Mouse (Mus musculus) MEL (cell line): ENCODE results near the gene Rbm26. TPM values are rescaled to one million over a fixed set of nuclear protein-coding genes. Genes with fewer than 3 reads are reported as not detected.
A peak's percentile ranks its signal among the peaks of the same experiment; 100 is the strongest.

ENCODE experiments used
- DNase-seq: peaks from one replicate; pipeline ENCODE4 v3.0.0; 2011; ENCODE audit warnings: low read depth, low spot score
- H3K27ac ChIP-seq: 2 replicates; pipeline ENCODE4 v1.5.1; 2012; ENCODE audit warnings: low read depth, mild to moderate bottlenecking, control low read depth, low read length, moderate library complexity; ENCODE audit not compliant: control insufficient read depth
- H3K27me3 ChIP-seq, 2 experiments: fragments of 150-350 bp in 1 of 2; sonication (generic) in 1 of 2; 2 replicates each; pipeline ENCODE4 v1.6.1; 2012; ENCODE audit warnings: low read length in 2 of 2, mild to moderate bottlenecking in 2 of 2, improper control_type of control experiment in 1 of 2, moderate library complexity in 1 of 2; ENCODE audit not compliant: insufficient read depth in 2 of 2, control insufficient read depth in 1 of 2
- H3K36me3 ChIP-seq, 2 experiments: 2 replicates each; pipeline ENCODE4 v1.6.1; 2012 to 2014; ENCODE audit warnings: low read length in 2 of 2, improper control_type of control experiment in 1 of 2, inconsistent platforms in 1 of 2, mild to moderate bottlenecking in 1 of 2; ENCODE audit not compliant: insufficient read depth in 2 of 2, control insufficient read depth in 1 of 2
- H3K4me1 ChIP-seq, 2 experiments: fragments of 150-350 bp in 1 of 2; sonication (generic) in 1 of 2; 2 replicates each; pipeline ENCODE4 v1.6.1; 2012; ENCODE audit warnings: low read length in 2 of 2, improper control_type of control experiment in 1 of 2, mild to moderate bottlenecking in 1 of 2; ENCODE audit not compliant: insufficient read depth in 2 of 2, control insufficient read depth in 1 of 2
- H3K4me3 ChIP-seq, 2 experiments: fragments of 150-350 bp in 1 of 2; sonication (generic) in 1 of 2; 2 replicates each; pipeline ENCODE4 v1.5.1; 2012; ENCODE audit warnings: low read depth in 2 of 2, low read length in 2 of 2, mild to moderate bottlenecking in 2 of 2, moderate library complexity in 2 of 2, control low read depth in 1 of 2, improper control_type of control experiment in 1 of 2; ENCODE audit not compliant: control insufficient read depth in 1 of 2, insufficient read depth in 1 of 2
- H3K79me2 ChIP-seq: 2 replicates; pipeline ENCODE4 v1.6.1; 2012; ENCODE audit warnings: mild to moderate bottlenecking, low read length, moderate library complexity; ENCODE audit not compliant: control insufficient read depth, poor library complexity, insufficient read depth
- H3K9ac ChIP-seq: 2 replicates; pipeline ENCODE4 v1.6.1; 2012; ENCODE audit warnings: low read depth, mild to moderate bottlenecking, control low read depth, low read length, moderate library complexity; ENCODE audit not compliant: control insufficient read depth, poor library complexity, severe bottlenecking
- H3K9me3 ChIP-seq: fragments of 150-350 bp; sonication (generic); replicated peaks from 2 replicates; pipeline ENCODE4 v1.6.1; 2012; ENCODE audit warnings: mild to moderate bottlenecking, low read length, improper control_type of control experiment, moderate library complexity; ENCODE audit not compliant: insufficient read depth
- CTCF ChIP-seq, 3 experiments: IDR thresholded peaks in 2 of 3; conservative IDR thresholded peaks in 1 of 3; 2 replicates each; pipeline ENCODE4 v1.5.1; 2011 to 2012; ENCODE audit warnings: low read length in 3 of 3, low read depth in 2 of 3, mild to moderate bottlenecking in 2 of 3, improper control_type of control experiment in 1 of 3, inconsistent platforms in 1 of 3, mixed read lengths in 1 of 3, moderate library complexity in 1 of 3; ENCODE audit not compliant: control insufficient read depth in 1 of 3, insufficient read depth in 1 of 3, poor library complexity in 1 of 3, severe bottlenecking in 1 of 3
- ETS1 ChIP-seq: IDR thresholded peaks from 2 replicates; pipeline ENCODE4 v1.6.1; 2012; ENCODE audit warnings: low read depth, mild to moderate bottlenecking, inconsistent platforms, low read length, improper control_type of control experiment, moderate library complexity
- JUND ChIP-seq: IDR thresholded peaks from 2 replicates; pipeline ENCODE4 v1.6.1; 2011; ENCODE audit warnings: low read depth, mild to moderate bottlenecking, improper control_type of control experiment, low read length
- MAFK ChIP-seq: IDR thresholded peaks from 2 replicates; pipeline ENCODE4 v1.6.1; 2011; ENCODE audit warnings: low read depth, mild to moderate bottlenecking, low read length, improper control_type of control experiment, borderline replicate concordance
- MEF2A ChIP-seq: IDR thresholded peaks from 2 replicates; pipeline ENCODE4 v1.6.1; 2014; ENCODE audit warnings: low read depth, mild to moderate bottlenecking, inconsistent platforms, low read length, improper control_type of control experiment; ENCODE audit not compliant: poor library complexity, insufficient replicate concordance, severe bottlenecking; ENCODE audit errors: extremely low read depth
- MXI1 ChIP-seq: IDR thresholded peaks from 2 replicates; pipeline ENCODE4 v1.6.1; 2011; ENCODE audit warnings: mild to moderate bottlenecking, low read depth, low read length, improper control_type of control experiment
- NELFE ChIP-seq: IDR thresholded peaks from 2 replicates; pipeline ENCODE4 v1.6.1; 2011; ENCODE audit warnings: low read depth, low read length, improper control_type of control experiment
- POLR2A ChIP-seq, 2 experiments: IDR thresholded peaks; 2 replicates each; pipeline ENCODE4 v1.6.1; 2011 to 2012; ENCODE audit warnings: low read length in 2 of 2, mild to moderate bottlenecking in 2 of 2, control low read depth in 1 of 2, improper control_type of control experiment in 1 of 2, low read depth in 1 of 2, moderate library complexity in 1 of 2; ENCODE audit not compliant: control insufficient read depth in 1 of 2, insufficient read depth in 1 of 2, poor library complexity in 1 of 2
- POLR2AphosphoS2 ChIP-seq: IDR thresholded peaks from 2 replicates; pipeline ENCODE4 v1.6.1; 2011; ENCODE audit warnings: low read length, improper control_type of control experiment
- POLR2AphosphoS5 ChIP-seq: IDR thresholded peaks from 2 replicates; pipeline ENCODE4 v1.6.1; 2012; ENCODE audit warnings: low read depth, borderline replicate concordance, mild to moderate bottlenecking, inconsistent platforms, low read length, moderate library complexity, mixed read lengths
- RCOR1 ChIP-seq: IDR thresholded peaks from 2 replicates; pipeline ENCODE4 v1.6.1; 2012; ENCODE audit warnings: low read depth, mild to moderate bottlenecking, inconsistent platforms, low read length, improper control_type of control experiment
- TAL1 ChIP-seq: IDR thresholded peaks from 2 replicates; pipeline ENCODE4 v1.6.1; 2012; ENCODE audit warnings: mild to moderate bottlenecking, inconsistent platforms, low read length, moderate library complexity, mixed read lengths
- TBP ChIP-seq: IDR thresholded peaks from 2 replicates; pipeline ENCODE4 v1.8.0; 2011; ENCODE audit warnings: low read depth, low read length, improper control_type of control experiment
- TCF12 ChIP-seq: IDR thresholded peaks from 2 replicates; pipeline ENCODE4 v1.6.1; 2014; ENCODE audit warnings: low read depth, mild to moderate bottlenecking, inconsistent platforms, low read length, improper control_type of control experiment, moderate library complexity
- UBTF ChIP-seq: IDR thresholded peaks from 2 replicates; pipeline ENCODE4 v1.6.1; 2012; ENCODE audit warnings: low read depth, mild to moderate bottlenecking, inconsistent platforms, low read length, improper control_type of control experiment, moderate library complexity, borderline replicate concordance; ENCODE audit not compliant: insufficient read depth
- USF1 ChIP-seq: IDR thresholded peaks from 2 replicates; pipeline ENCODE4 v1.6.1; 2014; ENCODE audit warnings: low read depth, mild to moderate bottlenecking, inconsistent platforms, low read length, improper control_type of control experiment, moderate library complexity
- ZMIZ1 ChIP-seq: IDR thresholded peaks from 2 replicates; pipeline ENCODE4 v1.6.1; 2012; ENCODE audit warnings: low read depth, mild to moderate bottlenecking, inconsistent platforms, low read length, improper control_type of control experiment, moderate library complexity
- ZNF384 ChIP-seq: IDR thresholded peaks from 2 replicates; pipeline ENCODE4 v1.6.1; 2012; ENCODE audit warnings: low read depth, mild to moderate bottlenecking, inconsistent platforms, low read length, improper control_type of control experiment
- polyA plus RNA-seq, 2 experiments: library from polyadenylated mRNA; stranded (reverse) in 1 of 2; unstranded in 1 of 2; fragments of >175 nt in 1 of 2; fragments of >200 nt in 1 of 2; gene quantifications; 2 replicates each; pipeline versions ENCODE4 v1.2.1 to v1.2.4; 2012; ENCODE audit warnings: low replicate concordance in 2 of 2, low read depth in 1 of 2; ENCODE audit not compliant: insufficient read length in 2 of 2, insufficient read depth in 1 of 2, missing spikeins in 1 of 2
- total RNA-seq: library from RNA; depleted of rRNA; stranded (reverse); fragments of 300-350 nt; gene quantifications from 2 replicates; pipeline ENCODE4 v1.2.3, GENCODE M21; 2012

The Rbm26 gene
- total and polyA plus RNA-seq, 3 experiments, result 27.7 to 55.9 (median 47.8) TPM

DNA sequence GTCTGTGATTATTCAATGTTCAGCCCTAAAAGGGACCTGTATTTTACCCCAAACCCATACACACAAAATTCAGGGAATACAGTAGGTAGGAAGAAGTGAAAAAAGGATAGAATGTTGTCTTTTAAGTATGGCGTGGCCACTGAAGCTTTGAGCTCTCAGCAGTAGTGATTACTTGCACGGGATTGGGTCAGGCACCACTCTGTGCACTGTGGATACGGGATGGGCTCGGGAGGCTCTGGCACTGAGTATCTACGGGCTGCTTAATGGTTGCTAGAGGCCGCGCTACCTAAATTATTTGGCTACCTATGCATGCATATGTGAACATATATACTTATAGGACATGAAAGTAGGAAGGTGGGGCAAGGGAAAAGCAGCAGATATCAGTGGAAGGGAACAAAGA, 78.3 kb downstream of the Rbm26 start:
- H3K9ac ChIP-seq, result no peak overlapping the region

DNA sequence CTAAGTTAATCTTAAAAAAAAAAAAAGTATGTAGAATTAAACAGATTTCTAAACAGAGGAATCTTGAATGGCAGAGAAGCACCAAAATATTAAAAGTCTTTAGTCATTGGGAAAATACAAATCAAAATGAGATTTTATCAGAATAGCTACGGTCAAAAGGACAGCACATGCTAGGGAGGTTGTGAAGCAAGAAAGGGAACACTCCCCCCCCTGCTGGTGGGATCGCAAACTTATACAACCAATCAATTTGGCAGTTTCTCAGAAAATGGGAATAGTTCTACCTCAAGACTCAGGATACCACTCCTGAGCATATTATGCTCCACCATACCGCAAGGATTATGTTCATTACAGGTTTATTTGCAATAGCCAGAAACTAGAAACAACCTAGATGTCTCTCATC, 80.9 kb downstream of the Rbm26 start:
- Histone ChIP-seq H3K27me3 (no peaks in the 10 kb centered on the region), H3K36me3 (peaks cover 0 to 3% of the 10 kb centered on the region in 2 experiments; a peak in 2 of 4 replicates), H3K4me1 (peaks cover 0 to 4% of the 10 kb centered on the region in 2 experiments; a peak in 2 of 4 replicates), H3K9me3 (no peaks in the 10 kb centered on the region), H3K4me3 (no peak overlapping the region), H3K9ac (no peak overlapping the region), H3K79me2 (no peaks in the 10 kb centered on the region), H3K27ac (no peak overlapping the region)
- peak; percentile 21 for DNase-seq
- TF ChIP-seq MXI1, result no peak
- TF ChIP-seq CTCF (IDR thresholded peaks at IDR 0.05 in 2 of 3, conservative IDR thresholded peaks at IDR 0.05 in 1 of 3; ENCODE audit: control insufficient read depth in 1 of 3, insufficient read depth in 1 of 3, low read depth in 2 of 3, low read length in 3 of 3, poor library complexity in 1 of 3, severe bottlenecking in 1 of 3), result peak in 1 of 3 experiments; percentile 25; a peak in 1 of 6 replicates

More for the DNA sequence above, 78.3 kb downstream of the Rbm26 start:
- Histone ChIP-seq H3K4me1 (peaks cover 0 to 4% of the 10 kb centered on the region in 2 experiments; a peak in 2 of 4 replicates), H3K27me3 (no peaks in the 10 kb centered on the region), H3K27ac (no peak overlapping the region), H3K79me2 (no peaks in the 10 kb centered on the region), H3K9me3 (no peaks in the 10 kb centered on the region), H3K36me3 (peaks cover 0 to 3% of the 10 kb centered on the region in 2 experiments; a peak in 3 of 4 replicates), H3K4me3 (no peak overlapping the region)
- TF ChIP-seq ZNF384 (no peak), USF1 (no peak), CTCF (IDR thresholded peaks at IDR 0.05 in 2 of 3, conservative IDR thresholded peaks at IDR 0.05 in 1 of 3; ENCODE audit: control insufficient read depth in 1 of 3, insufficient read depth in 1 of 3, low read depth in 2 of 3, low read length in 3 of 3, poor library complexity in 1 of 3, severe bottlenecking in 1 of 3) (no peak), POLR2AphosphoS5 (no peak), ZMIZ1 (no peak)
- no peak for DNase-seq

- DNase-seq, result no peak
- Histone ChIP-seq H3K4me1 (peaks cover 6% of the 10 kb centered on the region in 2 experiments), H3K36me3 (peaks cover 0 to 9% of the 10 kb centered on the region in 2 experiments; a peak in 2 of 4 replicates), H3K79me2 (no peaks in the 10 kb centered on the region), H3K27me3 (no peaks in the 10 kb centered on the region), H3K9ac (no peak overlapping the region), H3K9me3 (no peaks in the 10 kb centered on the region), H3K27ac (no peak overlapping the region), H3K4me3 (no peak overlapping the region)
- no peak for TF ChIP-seq ETS1
- TF ChIP-seq USF1, result no peak
- no peak for TF ChIP-seq NELFE
- TF ChIP-seq MAFK, result no peak
- TF ChIP-seq JUND, result no peak
- no peak for TF ChIP-seq TBP
- TF ChIP-seq TAL1, result no peak
- TF ChIP-seq POLR2A (IDR thresholded peaks at IDR 0.05; ENCODE audit: control insufficient read depth in 1 of 2, insufficient read depth in 1 of 2, low read depth in 1 of 2, low read length in 2 of 2, poor library complexity in 1 of 2), result no peak
- no peak for TF ChIP-seq UBTF
- no peak for TF ChIP-seq TCF12
- no peak for TF ChIP-seq CTCF (IDR thresholded peaks at IDR 0.05 in 2 of 3, conservative IDR thresholded peaks at IDR 0.05 in 1 of 3; ENCODE audit: control insufficient read depth in 1 of 3, insufficient read depth in 1 of 3, low read depth in 2 of 3, low read length in 3 of 3, poor library complexity in 1 of 3, severe bottlenecking in 1 of 3)
- TF ChIP-seq POLR2AphosphoS5, result no peak
- TF ChIP-seq ZMIZ1, result no peak
- no peak for TF ChIP-seq MEF2A
- no peak for TF ChIP-seq POLR2AphosphoS2
- TF ChIP-seq RCOR1, result no peak
- TF ChIP-seq MXI1, result no peak
Measured at GRCm38 (mm10) chr14:105087001-105087400, 90.1 kb downstream of the Rbm26 start.
